Mouse (Mus musculus): ENCODE data around the gene Rab5c. TPM values are rescaled to one million over a fixed set of nuclear protein-coding genes. Genes with fewer than 3 reads are reported as not detected.

The Rab5c gene
- polyA plus RNA-seq, 1 experiment = 350 TPM

- peaks cover 18% of the 10 kb centered on the region for H3K4me1 ChIP-seq (ENCODE audit: control insufficient read depth, insufficient read depth, insufficient read length, low read length)
- H3K27ac ChIP-seq (ENCODE audit: insufficient read depth, low read depth, low read length) = peak overlapping the region; percentile 71
- H3K4me3 ChIP-seq (ENCODE audit: low read depth, low read length) = peak overlapping the region; percentile 61
- no peaks in the 10 kb centered on the region for H3K27me3 ChIP-seq (ENCODE audit: control insufficient read depth, insufficient read depth, low read length)
- 64% methylated on average over 9 of the region's 9 CpGs for WGBS
- H3K36me3 ChIP-seq (ENCODE audit: control insufficient read depth, insufficient read depth, low read length) = peaks cover 4% of the 10 kb centered on the region
- TF ChIP-seq CTCF (IDR thresholded peaks at IDR 0.05; ENCODE audit: extremely low read depth, insufficient read length, insufficient replicate concordance, low read depth, low read length) = no peak
- no peak for TF ChIP-seq POLR2A (IDR thresholded peaks at IDR 0.05; ENCODE audit: low read depth, low read length)
Observed at GRCm38 (mm10) chr11:100735134-100735865, 2.7 kb downstream of the Rab5c start.

GRCm38 (mm10) chr11:100730477-100731205 is 7.4 kb downstream of the Rab5c start:
- Histone ChIP-seq H3K36me3 (ENCODE audit: control insufficient read depth, insufficient read depth, low read length) (peaks cover 17% of the 10 kb centered on the region), H3K4me3 (ENCODE audit: low read depth, low read length) (no peak overlapping the region), H3K4me1 (ENCODE audit: control insufficient read depth, insufficient read depth, insufficient read length, low read length) (peaks cover 11% of the 10 kb centered on the region), H3K27me3 (ENCODE audit: control insufficient read depth, insufficient read depth, low read length) (no peaks in the 10 kb centered on the region), H3K27ac (ENCODE audit: insufficient read depth, low read depth, low read length) (no peak overlapping the region)
- no peak for TF ChIP-seq POLR2A (IDR thresholded peaks at IDR 0.05; ENCODE audit: low read depth, low read length)
- no peak for TF ChIP-seq CTCF (IDR thresholded peaks at IDR 0.05; ENCODE audit: extremely low read depth, insufficient read length, insufficient replicate concordance, low read depth, low read length)
- 79% methylated on average over 6 of the region's 6 CpGs for WGBS

- no peak overlapping the region for H3K4me3 ChIP-seq (ENCODE audit: low read depth, low read length)
- TF ChIP-seq CTCF (IDR thresholded peaks at IDR 0.05; ENCODE audit: extremely low read depth, insufficient read length, insufficient replicate concordance, low read depth, low read length) = no peak
- TF ChIP-seq POLR2A (IDR thresholded peaks at IDR 0.05; ENCODE audit: low read depth, low read length) = no peak
- 79% methylated on average over 4 of the region's 4 CpGs for WGBS
- H3K4me1 ChIP-seq (ENCODE audit: control insufficient read depth, insufficient read depth, insufficient read length, low read length) = peaks cover 9% of the 10 kb centered on the region
- H3K27me3 ChIP-seq (ENCODE audit: control insufficient read depth, insufficient read depth, low read length) = no peaks in the 10 kb centered on the region
- no peak overlapping the region for H3K27ac ChIP-seq (ENCODE audit: insufficient read depth, low read depth, low read length)
- peaks cover 17% of the 10 kb centered on the region for H3K36me3 ChIP-seq (ENCODE audit: control insufficient read depth, insufficient read depth, low read length)
Observed at GRCm38 (mm10) chr11:100729976-100730375, 8.0 kb downstream of the Rab5c start.

GRCm38 (mm10) chr11:100728601-100729000 is 9.4 kb downstream of the Rab5c start:
- peaks cover 17% of the 10 kb centered on the region for H3K36me3 ChIP-seq (ENCODE audit: control insufficient read depth, insufficient read depth, low read length)
- WGBS = 85% methylated on average over 6 of the region's 6 CpGs
- no peaks in the 10 kb centered on the region for H3K27me3 ChIP-seq (ENCODE audit: control insufficient read depth, insufficient read depth, low read length)
- H3K27ac ChIP-seq (ENCODE audit: insufficient read depth, low read depth, low read length) = no peak overlapping the region
- H3K4me1 ChIP-seq (ENCODE audit: control insufficient read depth, insufficient read depth, insufficient read length, low read length) = peaks cover 16% of the 10 kb centered on the region
- TF ChIP-seq POLR2A (IDR thresholded peaks at IDR 0.05; ENCODE audit: low read depth, low read length) (no peak), CTCF (IDR thresholded peaks at IDR 0.05; ENCODE audit: extremely low read depth, insufficient read length, insufficient replicate concordance, low read depth, low read length) (no peak)
- H3K4me3 ChIP-seq (ENCODE audit: low read depth, low read length) = no peak overlapping the region

GRCm38 (mm10) chr11:100727201-100727600 is 10.8 kb downstream of the Rab5c start:
- H3K27ac ChIP-seq (ENCODE audit: insufficient read depth, low read depth, low read length) = no peak overlapping the region

GRCm38 (mm10) chr11:100724919-100725512 is 13.0 kb downstream of the Rab5c start:
- no peak overlapping the region for H3K4me3 ChIP-seq (ENCODE audit: low read depth, low read length)
- WGBS = 21% methylated on average over 5 of the region's 5 CpGs
- H3K27me3 ChIP-seq (ENCODE audit: control insufficient read depth, insufficient read depth, low read length) = no peaks in the 10 kb centered on the region
- H3K36me3 ChIP-seq (ENCODE audit: control insufficient read depth, insufficient read depth, low read length) = peaks cover 13% of the 10 kb centered on the region
- H3K4me1 ChIP-seq (ENCODE audit: control insufficient read depth, insufficient read depth, insufficient read length, low read length) = peaks cover 30% of the 10 kb centered on the region
- H3K27ac ChIP-seq (ENCODE audit: insufficient read depth, low read depth, low read length) = peak overlapping the region; percentile 71
- TF ChIP-seq POLR2A (IDR thresholded peaks at IDR 0.05; ENCODE audit: low read depth, low read length) (no peak), CTCF (IDR thresholded peaks at IDR 0.05; ENCODE audit: extremely low read depth, insufficient read length, insufficient replicate concordance, low read depth, low read length) (no peak)

More at GRCm38 (mm10) chr11:100727201-100727600, 10.8 kb downstream of the Rab5c start:
- no peaks in the 10 kb centered on the region for H3K27me3 ChIP-seq (ENCODE audit: control insufficient read depth, insufficient read depth, low read length)
- H3K4me1 ChIP-seq (ENCODE audit: control insufficient read depth, insufficient read depth, insufficient read length, low read length) = peaks cover 21% of the 10 kb centered on the region
- H3K36me3 ChIP-seq (ENCODE audit: control insufficient read depth, insufficient read depth, low read length) = peaks cover 13% of the 10 kb centered on the region
- no peak overlapping the region for H3K4me3 ChIP-seq (ENCODE audit: low read depth, low read length)
- TF ChIP-seq CTCF (IDR thresholded peaks at IDR 0.05; ENCODE audit: extremely low read depth, insufficient read length, insufficient replicate concordance, low read depth, low read length) (no peak), POLR2A (IDR thresholded peaks at IDR 0.05; ENCODE audit: low read depth, low read length) (no peak)
- WGBS = 89% methylated on average over 3 of the region's 3 CpGs

Measured in small intestine, adult 2 months (tissue).